Mouse (Mus musculus) heart, postnatal 14 days (tissue): ENCODE measurements around the gene Gpx1. TPM values are rescaled to one million over a fixed set of nuclear protein-coding genes. Genes with fewer than 3 reads are reported as not detected.

ENCODE experiments used
- DNase-seq, 2 experiments: peaks; one replicate each; pipeline ENCODE4 v3.0.0; 2021 to 2022
- intact Hi-C: fragments of 180-260 bp; cut with DNase I; formaldehyde crosslinking; loops from one replicate; pipeline ENCODE4 v1.15.1; 2025
- total RNA-seq, 2 experiments: library from RNA; stranded (reverse); gene quantifications; 2 replicates each; pipeline ENCODE4 v1.2.3; 2021

Gpx1 gene
- total RNA-seq, 2 experiments from 2014 or later, result 156 to 161 TPM

- intact Hi-C loops, result loop anchor here (2.0 kb wide), 1 partner anchor 13 kb away; the partner anchor contains the start of gene Gpx1
- DNase-seq, result no peak
Measured at GRCm38 (mm10) chr9:108325811-108326210, 12.9 kb upstream of the Gpx1 start.

GRCm38 (mm10) chr9:108337848-108338550, 704 bp upstream of the Gpx1 start:
- intact Hi-C loops, result loop anchor here (2.0 kb wide), 2 partner anchors 13 to 31 kb away; partner anchors contain the start of genes Rhoa and Tcta
- no peak for DNase-seq

- intact Hi-C loops, result loop anchor here (2.0 kb wide), 2 partner anchors 14 to 32 kb away; partner anchors contain the start of genes Rhoa and Tcta
- no peak for DNase-seq
Measured at GRCm38 (mm10) chr9:108338551-108338885, 185 bp upstream of the Gpx1 start.

GRCm38 (mm10) chr9:108339886-108340257, 1.2 kb downstream of the Gpx1 start:
- DNase-seq, result peak in 1 of 2 experiments; percentile 31
- intact Hi-C loops, result loop anchor here (2.0 kb wide), 2 partner anchors 15 to 33 kb away; partner anchors contain the start of genes Rhoa and Tcta

GRCm38 (mm10) chr9:108340258-108341138, 1.8 kb downstream of the Gpx1 start:
- DNase-seq, result peak in 1 of 2 experiments; percentile 8
- intact Hi-C loops, result no loop called here

GRCm38 (mm10) chr9:108341139-108341475, 2.4 kb downstream of the Gpx1 start:
- intact Hi-C loops, result no loop called here
- DNase-seq, result no peak

- DNase-seq, result no peak
- intact Hi-C loops, result no loop called here
Measured at GRCm38 (mm10) chr9:108341801-108342200, 3.1 kb downstream of the Gpx1 start.

GRCm38 (mm10) chr9:108342301-108342831, 3.7 kb downstream of the Gpx1 start:
- DNase-seq, result no peak
- intact Hi-C loops, result no loop called here

GRCm38 (mm10) chr9:108343331-108343730, 4.6 kb downstream of the Gpx1 start:
- intact Hi-C loops, result no loop called here

GRCm38 (mm10) chr9:108343835-108344234, 5.1 kb downstream of the Gpx1 start:
- DNase-seq, result no peak
- intact Hi-C loops, result no loop called here

More at GRCm38 (mm10) chr9:108343331-108343730, 4.6 kb downstream of the Gpx1 start:
- no peak for DNase-seq

- intact Hi-C loops, result no loop called here
- DNase-seq, result no peak
Measured at GRCm38 (mm10) chr9:108344471-108344870, 5.8 kb downstream of the Gpx1 start.

- DNase-seq, result no peak
- intact Hi-C loops, result loop anchor here (2.0 kb wide), 1 partner anchor 38 kb away; no protein-coding TSS in a partner anchor
Measured at GRCm38 (mm10) chr9:108347024-108347423, 8.3 kb downstream of the Gpx1 start.

- peak; percentile 93 for DNase-seq
- intact Hi-C loops, result loop anchor here (2.0 kb wide), 1 partner anchor 39 kb away; no protein-coding TSS in a partner anchor
Measured at GRCm38 (mm10) chr9:108347540-108348289, 9.0 kb downstream of the Gpx1 start, which contains the start of gene Usp4. TSS of gene Usp4 (plus strand) at chr9:108347853.

GRCm38 (mm10) chr9:108348290-108348680, 9.6 kb downstream of the Gpx1 start:
- intact Hi-C loops, result no loop called here

GRCm38 (mm10) chr9:108349727-108350126, 11.0 kb downstream of the Gpx1 start:
- intact Hi-C loops, result no loop called here
- no peak for DNase-seq

More at GRCm38 (mm10) chr9:108348290-108348680, 9.6 kb downstream of the Gpx1 start:
- no peak for DNase-seq

GRCm38 (mm10) chr9:108378234-108378633, 39.5 kb downstream of the Gpx1 start:
- DNase-seq, result no peak
- intact Hi-C loops, result no loop called here

GRCm38 (mm10) chr9:108378736-108379135, 40.0 kb downstream of the Gpx1 start:
- intact Hi-C loops, result no loop called here
- DNase-seq, result no peak

GRCm38 (mm10) chr9:108379294-108379693, 40.6 kb downstream of the Gpx1 start:
- DNase-seq, result no peak
- intact Hi-C loops, result no loop called here

GRCm38 (mm10) chr9:108381382-108381781, 42.7 kb downstream of the Gpx1 start:
- intact Hi-C loops, result loop anchor here (5.0 kb wide), 1 partner anchor 71 kb away; no protein-coding TSS in a partner anchor
- no peak for DNase-seq

GRCm38 (mm10) chr9:108385006-108385405, 46.3 kb downstream of the Gpx1 start:
- DNase-seq, result no peak
- intact Hi-C loops, result no loop called here
